Mouse (Mus musculus) liver, postnatal 0 days (tissue): ENCODE results near the gene Tmem104.

Experiments
- CTCF ChIP-seq: sonication (generic); IDR thresholded peaks from 2 replicates; pipeline ENCODE4 v1.5.1; 2016; ENCODE audit warnings: antibody characterized with exemption, low read depth
- EP300 ChIP-seq: IDR thresholded peaks from 2 replicates; pipeline ENCODE4 v1.6.1; 2016; ENCODE audit warnings: antibody characterized with exemption, low read depth, mild to moderate bottlenecking

DNA sequence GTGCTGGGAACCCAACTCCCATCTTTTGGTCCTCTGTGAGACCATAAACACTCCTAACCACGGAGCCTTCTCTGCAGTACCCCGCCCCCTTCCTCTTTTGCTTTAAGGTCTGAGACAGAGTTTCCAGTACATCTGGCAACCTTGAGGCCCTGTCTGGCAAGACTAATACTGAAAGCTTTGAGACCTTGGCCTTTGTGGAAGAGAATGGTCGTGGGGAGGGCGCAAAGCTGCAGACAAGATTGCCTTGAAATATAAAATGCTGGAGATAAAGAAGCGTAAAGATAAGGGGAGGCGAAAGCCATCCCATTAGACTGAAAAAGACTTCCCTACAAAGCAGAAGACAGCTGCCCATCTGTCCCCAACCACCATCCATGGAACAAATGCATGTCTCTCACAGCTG is 88.2 kb downstream of the Tmem104 start:
- no peak for TF ChIP-seq CTCF
- TF ChIP-seq EP300, result no peak
